Mouse (Mus musculus) right cerebral cortex, postnatal 10 days (tissue): ENCODE measurements around the gene Acad12.
"Not testable (repeated sequence)": the region's sequence is repeated elsewhere in the genome, so short reads cannot be mapped to it uniquely, and the experiment has no call there.

Source experiments
- DNase-seq, 2 experiments: peaks; one replicate each; pipeline ENCODE4 v3.0.0; 2021; ENCODE audit warnings: low spot score in 2 of 2

Acad12 gene

DNA sequence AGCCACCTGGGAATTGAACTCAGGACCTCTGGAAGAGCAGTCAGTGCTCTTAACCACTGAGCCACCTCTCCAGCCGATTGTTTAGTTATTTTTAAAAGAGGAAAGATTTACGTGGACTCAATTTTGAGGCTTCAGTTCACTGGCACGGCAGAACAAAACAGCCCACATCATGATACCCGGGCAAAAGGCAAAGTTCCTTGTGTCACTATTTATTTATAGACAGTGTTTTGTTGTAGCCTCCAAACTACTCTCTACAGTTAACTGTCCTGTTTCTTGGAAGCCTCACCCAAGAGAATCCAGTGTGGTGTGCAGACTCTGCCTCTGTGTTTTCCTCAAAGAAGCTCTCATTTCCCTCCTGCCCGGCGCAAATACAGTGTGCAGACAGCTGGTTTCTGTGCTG lies 6.7 kb downstream of the Acad12 start:
- DNase-seq: no peak

DNA sequence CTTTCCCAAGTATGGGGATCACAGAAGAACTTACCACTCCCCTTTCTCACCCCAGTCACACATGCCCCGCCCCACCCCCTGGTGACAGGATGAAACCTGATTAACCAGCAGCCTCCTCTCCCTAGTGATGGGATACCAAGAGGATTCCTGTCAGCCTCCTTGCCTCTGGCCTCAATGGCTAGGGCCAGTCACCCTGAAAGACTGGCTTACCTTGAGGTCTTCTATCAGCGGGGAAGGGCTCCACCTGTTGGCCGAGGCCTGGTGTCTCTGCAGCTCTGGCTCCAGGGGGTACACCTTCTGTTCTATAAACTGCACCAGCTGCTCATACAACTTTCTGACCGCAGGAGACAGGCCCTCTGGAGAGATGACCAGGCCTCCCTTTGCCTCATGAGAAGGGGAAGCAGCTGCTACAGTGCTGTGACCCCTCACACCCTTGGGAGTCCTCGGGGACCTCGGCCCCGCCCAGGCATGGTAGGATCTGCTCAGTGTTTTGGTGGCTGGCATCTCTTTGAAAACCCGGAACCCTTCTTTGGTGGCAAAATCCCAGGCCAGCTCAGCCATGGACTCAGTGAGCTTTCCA lies 9.1 kb downstream of the Acad12 start:
- not testable (repeated sequence) for DNase-seq

DNA sequence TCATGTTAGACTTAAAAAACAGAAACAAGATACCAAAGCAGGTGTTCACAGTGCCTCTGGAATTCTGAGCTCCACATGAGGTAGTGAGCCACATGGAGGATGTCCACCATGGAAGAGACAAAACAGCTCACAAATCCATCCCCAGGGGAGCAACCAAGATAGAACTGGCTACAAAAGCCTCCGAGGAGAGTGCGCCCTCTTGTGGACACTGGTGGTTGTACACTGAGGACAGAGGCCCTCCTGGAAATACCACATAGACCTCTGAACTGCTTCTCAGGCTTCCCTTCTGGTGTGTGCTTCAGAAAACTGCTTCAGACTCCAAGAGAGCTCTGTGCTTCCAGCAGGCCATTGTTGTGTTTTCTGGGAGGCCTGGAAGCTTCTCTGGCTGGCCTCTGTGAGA lies 12.6 kb downstream of the Acad12 start:
- peak; percentile 54 to 74 for DNase-seq

DNA sequence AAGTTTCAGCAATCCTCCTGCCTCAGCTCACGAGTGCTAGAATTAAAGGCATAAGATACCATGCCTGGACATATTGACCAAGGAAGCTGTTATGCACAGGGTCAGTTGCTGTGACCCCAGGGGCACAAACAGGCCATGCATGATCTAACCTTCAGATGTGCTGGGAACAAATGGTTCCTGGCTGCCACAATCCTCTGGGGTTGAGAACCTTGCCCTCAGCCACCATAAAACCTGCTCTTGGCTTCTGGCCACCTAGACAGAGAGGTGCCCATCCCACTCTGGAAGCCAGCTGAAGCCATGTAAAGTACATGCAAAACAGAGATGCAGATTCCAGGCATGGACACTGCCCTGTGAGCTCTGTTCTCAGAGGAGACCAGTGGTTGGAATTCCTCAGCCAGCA lies 14.9 kb downstream of the Acad12 start:
- DNase-seq: not testable (repeated sequence)

DNA sequence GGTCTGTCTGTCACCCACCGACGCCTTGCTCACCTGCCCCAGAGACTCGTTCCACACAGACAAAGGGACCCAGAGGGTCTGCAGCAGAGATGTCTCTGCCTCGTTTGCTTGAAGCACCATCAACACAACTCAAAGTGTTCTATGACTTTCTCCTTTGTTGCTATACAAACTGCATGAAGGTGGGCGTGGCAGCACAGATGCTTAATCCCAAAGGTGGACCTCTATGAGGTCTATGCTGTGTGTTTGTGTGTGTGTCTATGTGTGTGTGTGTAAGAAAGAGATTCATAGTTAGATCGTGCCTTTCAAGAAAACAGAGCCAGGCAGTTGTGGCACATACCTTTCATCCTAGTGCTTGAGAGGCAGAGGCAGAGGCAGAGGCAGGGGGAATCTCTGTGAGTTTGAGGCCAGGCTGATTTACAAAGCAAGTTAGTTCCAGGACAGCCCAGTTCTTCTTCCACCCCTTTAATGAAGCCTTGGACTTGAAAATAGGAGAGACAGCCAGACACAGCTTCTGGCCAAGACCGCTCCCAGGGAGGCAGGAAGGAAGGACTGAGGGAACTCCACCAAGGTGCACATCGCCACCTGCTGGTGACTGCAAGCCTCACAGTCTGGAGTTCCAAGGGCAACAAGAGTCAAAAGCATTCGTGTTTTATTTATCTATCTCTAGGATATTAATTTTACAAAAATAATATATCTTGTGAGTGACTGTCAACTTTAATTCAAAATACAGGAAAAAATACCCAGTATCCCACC lies 17.0 kb downstream of the Acad12 start:
- DNase-seq: peak; percentile 84 to 90

DNA sequence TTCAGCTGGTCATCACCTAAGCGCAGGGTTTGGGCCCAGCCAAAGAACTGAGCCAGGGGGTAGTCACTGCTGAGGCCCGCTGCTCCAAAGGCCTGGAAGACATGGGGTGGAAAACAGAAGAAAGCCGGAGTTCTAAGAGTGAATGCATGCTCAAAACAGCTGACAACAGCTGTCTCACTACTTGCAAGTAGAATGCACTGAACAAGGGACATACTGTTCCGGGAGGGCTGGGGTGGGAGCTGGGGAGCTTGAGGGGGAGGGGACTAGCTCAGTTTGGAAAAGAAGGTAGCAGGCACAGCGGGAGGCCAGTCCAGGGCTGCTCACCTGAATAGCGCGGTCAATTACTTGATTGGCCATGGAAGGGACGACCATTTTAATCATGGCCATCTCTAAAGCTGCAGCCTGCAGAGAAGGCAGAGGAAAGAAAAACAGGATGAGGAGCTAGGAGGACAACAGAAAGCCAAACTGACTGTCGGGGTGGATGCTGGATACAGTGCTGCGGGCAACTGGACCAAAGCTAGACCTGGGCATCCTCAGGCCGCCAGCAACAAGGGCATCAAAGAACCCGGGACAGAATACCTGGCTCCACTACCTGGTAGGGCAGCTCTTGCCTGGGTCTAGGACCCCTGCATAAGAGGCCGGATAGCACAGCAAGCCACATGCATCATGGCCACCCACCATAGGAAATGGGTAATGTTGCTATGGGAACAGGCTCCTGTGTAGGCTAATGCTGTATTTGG lies 19.7 kb downstream of the Acad12 start:
- DNase-seq: no peak

DNA sequence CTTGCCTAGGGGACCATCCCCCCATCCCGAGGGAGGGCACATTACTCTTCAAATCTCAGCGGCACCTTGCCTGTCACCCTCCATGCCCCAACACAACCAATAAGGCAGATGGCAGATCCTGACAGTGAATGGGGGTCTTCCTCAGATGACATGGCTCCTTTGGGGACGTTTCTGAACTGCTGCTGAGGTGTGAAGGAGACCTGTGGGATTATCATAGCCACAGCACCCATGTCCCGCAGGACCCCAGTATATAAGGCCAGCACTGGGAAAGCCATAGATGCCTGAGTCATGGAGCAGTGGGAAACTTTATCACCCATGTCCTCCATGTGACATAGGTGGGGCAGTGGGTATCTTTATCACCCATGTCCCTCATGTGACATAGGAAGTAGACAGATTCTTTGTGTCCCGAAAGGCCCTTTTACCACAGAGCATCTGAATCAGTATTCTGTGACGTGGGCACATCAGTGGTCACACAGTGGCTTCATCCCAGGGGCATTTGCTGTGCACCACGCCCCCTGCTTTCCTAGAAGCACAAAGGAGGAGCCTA lies 20.7 kb downstream of the Acad12 start:
- no peak for DNase-seq

DNA sequence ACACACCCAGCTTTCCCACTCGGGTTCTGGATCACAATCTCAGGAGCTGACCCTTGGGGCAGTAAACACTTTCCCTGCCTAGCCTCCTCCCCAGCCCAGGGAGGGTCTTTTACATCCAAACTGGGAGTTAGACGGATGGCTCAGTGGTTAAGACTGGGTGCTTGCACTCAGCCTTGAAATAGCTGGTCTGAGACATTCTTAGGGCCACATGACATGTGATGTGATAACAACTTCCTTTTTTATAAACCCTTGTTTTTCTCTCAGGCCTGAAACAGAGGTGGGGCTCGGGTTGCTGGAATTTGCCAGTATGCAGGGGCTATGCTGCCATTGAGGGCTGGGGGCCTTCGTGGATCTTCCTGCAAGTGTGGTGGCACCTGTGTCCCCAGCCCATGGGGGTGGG lies 21.4 kb downstream of the Acad12 start:
- DNase-seq: no peak

DNA sequence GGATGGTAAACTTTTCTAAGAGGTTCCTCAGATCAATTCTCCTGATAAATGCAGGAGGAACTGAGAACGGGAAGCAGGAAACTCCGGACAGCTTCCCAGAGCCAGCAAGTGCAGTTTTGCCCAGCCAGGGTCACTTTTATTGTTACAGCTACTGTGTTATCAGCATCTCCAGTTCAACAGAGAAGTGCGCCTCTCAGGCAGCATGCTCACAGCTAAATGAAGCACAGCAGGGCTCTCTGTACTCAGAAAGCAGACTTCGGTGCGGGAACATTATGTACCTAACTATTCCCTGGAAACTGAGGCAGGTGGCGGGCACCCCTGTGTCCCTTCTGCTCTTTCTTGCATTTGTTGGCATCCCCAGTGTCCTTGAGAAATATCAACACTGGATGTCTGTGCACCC lies 22.5 kb downstream of the Acad12 start:
- DNase-seq: no peak

DNA sequence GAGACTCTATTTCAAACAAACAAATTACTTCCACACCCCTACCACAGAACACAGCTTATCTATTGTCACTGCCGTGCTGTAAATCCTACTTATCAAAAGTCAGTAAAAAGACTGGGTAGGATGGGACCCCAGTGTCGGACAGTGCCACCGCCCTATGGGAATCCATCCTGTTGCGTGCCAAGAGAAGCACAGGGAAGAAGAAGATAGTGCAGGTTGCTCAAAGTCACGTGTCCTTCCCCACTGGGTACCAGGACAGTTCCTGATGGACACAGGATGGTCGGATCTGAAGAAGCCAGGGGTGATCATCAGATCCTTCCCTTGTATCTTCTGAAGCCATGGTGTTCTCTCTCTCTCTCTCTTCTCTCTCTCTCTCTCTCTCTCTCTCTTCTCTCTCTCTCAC lies 23.0 kb downstream of the Acad12 start:
- no peak for DNase-seq

DNA sequence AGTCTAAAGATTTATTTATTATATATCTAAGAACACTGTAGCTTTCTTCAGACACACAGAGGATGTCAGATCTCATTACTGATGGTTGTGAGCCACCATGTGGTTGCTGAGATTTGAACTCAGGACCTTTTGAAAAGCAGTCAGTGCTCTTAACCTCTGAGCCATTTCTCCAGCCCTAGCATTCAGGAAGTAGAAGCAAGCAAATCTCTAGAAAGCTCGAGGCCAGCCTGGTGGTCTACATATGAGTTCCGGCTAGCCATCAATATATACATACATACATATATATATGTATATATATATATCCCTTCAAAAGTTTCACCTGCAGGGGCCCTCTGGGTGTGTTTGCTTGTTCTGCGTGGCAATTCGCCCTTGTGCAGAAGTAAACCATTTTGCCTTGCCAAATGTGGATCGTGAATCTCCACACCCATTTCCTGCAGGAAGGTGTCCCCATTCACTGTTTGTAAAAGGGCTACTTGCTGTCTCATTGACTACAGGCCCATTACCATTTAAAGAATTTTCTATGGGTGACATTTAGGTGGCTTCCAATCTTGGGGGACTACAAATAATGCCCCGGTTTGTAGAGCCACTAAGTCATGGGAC lies 23.9 kb downstream of the Acad12 start:
- DNase-seq: no peak

DNA sequence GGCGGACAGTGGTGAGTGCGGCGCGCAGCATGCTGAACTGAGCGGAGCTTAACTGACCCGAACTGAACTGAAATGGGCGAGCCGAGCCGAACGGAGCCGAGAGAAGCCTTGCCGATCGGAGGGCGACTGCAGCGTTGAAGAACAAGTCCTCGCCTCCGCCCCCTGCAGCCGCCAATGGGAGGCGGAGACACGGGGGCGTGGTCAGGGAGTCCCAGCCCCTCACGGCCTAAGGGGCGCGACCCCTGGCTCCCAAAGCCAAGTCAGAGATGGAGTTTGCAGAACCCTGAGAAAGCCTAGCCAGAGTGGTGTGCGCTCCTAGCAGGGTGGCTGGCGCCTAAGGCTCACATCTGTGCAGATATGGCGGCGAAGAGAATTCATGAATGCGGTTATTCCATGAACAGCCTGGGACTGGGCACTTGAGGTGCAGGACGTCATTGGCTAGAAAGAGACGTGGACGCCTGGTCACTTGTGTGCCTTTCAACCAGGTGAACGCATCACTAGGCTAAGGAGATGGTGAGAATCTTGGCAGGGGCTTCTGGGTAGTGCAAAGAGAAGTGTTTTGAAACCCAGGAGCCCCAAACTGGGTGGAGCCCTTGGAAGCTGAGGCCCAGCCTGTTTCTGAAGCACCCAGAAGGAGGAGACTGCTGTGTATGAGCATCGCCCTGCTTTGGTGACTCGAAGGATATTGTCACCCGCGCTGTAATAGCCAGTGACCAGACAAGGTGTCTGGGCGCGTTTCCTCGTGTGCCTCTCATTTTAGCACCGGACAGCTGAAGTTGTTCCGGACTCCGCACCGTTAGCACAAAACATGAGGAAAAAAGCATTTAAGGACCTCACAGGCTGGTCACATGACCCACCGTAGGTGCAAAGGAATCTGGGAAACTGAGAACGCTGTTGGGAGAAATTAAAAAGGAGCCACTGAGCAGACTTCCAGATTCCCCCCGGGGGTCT lies 25.0 kb downstream of the Acad12 start, which contains the start of gene Aldh2:
Gene Aldh2, minus strand, starts transcription at position 374 of the 951 bp plus-strand sequence.
- peak; percentile 88 to 89 for DNase-seq

DNA sequence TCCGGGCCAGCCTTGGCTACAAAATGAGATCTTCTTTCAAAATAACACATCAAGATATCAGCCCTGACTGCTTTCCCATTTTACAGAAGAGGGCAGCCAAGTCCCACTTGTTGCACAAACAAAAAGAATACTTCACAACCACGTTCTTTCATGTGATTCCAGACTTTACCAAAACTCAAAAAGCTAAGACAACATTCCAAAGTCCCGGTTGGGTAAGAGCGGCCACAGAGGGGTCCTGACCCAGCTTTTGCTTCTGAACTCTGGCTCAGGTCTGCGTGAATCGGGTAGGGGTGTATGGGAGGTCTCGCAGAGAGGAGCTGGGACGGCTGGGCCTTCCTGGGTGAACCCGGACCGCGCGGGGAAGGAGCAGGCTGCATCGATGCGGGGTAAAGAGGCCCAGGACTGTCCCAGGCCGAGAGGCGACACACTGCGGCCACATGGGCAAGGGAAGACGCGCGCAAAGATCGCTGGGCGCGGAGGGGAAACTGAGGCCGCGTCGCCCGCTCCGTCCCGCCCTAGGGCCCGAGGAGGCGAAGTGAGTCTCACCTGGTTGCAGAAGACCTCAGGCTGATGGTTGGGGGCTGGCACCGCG lies 25.8 kb downstream of the Acad12 start:
- peak in 1 of 2 experiments; percentile 35 for DNase-seq

DNA sequence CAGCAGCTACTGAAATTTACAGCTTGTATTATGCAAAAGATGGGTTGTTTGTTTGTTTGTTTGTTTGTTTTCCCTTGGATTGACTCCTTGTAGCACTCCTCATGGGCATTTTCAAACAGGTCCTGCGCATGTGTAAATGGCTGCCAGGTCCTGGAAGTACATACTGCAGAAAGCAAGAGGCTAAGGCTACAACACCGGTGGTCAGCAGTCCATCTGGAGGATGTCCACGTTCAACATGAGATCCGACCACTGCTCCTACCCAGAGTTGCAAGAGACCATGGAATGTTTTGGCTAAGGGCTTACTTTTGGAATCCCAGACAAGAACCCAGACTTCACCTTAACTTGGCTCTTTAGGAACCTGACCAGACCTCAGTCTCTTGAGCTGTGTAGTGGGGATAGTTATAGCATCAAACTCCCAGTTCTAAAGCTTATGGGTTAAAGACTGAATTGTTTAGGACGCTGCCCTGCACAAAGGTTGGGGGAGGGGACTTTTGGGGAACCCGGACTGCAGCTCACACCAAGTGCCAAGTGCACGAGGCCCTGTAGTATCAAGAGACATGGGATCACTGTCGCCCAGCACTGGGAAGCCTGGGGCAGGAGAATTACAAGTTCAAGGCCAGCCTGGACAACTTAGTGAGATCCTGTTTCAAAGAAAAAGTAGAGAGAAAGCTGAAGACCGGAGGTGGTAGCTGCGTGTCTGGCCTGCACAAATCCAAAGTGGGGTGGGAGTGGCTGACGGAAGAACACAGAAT lies 26.5 kb downstream of the Acad12 start:
- no peak for DNase-seq

DNA sequence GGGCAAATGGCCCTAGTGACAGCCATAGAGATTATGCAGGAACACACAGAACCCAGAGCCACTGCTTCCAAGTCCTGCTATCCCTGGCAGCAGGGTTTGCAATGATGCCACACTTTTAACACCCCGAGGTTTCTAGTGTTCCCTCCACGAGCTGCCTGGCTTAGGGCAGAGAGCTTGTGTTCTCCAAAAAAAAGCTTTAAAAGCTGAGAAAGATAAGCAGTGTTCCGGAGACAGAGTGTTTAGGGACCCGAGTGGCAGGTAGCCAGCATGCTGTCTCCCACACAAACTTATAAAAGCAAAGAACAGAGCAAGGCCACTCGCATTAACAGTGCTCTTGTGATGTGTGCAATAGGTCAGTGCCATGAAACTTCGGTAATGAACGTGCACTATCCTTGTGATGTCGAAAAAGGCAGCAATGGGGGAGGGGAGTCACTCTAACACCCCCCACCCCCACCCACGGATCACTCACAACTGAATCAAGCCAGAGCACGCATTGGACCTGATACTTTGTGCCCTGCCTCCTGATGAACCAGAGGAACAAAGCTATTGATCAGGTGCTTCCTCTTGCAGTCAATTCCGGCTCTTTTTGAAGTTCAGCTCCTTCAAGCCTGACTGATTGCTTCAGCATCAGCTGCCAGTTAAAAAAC lies 27.2 kb downstream of the Acad12 start:
- DNase-seq: no peak

DNA sequence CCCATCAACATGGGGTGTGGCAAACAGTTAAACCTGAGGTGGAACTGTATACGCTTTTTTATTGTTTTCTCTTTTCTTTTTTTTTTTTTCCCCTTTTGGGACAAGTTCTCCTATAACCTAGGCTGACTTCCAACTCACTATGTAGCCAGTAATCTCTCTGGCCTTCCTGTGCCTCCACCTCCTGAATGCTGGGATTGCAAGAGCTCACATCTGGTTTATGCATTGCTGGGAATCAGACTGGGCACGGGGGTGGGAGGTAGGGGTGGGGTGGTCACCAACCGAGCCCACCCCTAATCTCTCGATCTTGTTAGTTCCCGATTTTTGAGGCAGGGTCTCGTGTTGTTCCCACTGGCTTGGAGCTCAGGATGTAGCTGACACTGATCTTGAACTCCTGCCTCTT lies 28.8 kb downstream of the Acad12 start:
- DNase-seq: no peak

DNA sequence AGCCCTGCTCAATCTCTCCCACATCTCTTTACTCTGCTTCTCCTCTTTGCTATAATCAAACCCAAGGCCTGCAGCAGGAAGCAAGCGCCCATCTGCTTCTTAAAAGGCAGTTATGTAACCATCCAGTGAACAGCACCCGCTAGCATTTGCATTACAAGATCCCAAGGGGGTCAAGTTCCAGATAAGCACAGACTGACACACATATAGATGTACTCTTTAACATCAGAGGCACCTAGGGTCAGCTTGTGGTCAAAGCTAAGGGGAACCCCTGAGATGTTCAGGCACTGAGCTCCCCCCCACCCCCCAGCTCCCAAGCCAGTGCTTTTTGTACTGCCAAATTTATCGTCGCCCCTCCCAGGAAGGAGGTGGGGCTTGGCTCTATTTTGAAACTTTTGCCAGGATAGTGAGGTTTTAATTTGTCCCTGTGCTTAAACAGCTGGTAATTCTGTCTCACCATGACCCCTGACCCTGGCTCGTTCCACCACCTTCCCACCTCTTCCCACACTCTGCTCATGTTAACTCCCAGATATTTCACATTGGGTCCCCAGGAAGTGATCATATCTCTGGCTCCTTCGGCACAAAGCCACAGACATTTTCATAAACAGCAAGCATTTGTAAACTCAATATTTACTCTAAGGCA lies 32.2 kb downstream of the Acad12 start:
- DNase-seq: peak; percentile 45 to 59

DNA sequence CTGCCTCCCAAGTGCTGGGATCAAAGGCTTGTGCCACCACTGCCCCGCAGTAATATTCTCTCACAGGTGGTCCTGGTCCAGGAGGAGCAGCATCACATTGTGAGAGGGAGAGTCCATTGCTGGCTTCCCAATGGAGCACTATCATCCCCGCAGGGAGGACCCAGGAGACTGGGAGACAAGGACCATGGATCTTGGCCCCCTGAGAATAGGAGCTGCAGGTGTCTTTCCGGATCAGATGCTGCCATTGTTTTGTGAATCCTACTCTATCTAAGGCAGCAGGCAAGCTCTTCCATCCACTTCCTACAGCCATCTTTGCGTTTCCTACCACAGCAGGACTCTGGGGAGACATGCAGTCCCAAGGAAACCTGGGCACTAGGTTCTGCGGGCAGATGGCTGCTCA lies 33.0 kb downstream of the Acad12 start:
- DNase-seq: peak in 1 of 2 experiments; percentile 48

DNA sequence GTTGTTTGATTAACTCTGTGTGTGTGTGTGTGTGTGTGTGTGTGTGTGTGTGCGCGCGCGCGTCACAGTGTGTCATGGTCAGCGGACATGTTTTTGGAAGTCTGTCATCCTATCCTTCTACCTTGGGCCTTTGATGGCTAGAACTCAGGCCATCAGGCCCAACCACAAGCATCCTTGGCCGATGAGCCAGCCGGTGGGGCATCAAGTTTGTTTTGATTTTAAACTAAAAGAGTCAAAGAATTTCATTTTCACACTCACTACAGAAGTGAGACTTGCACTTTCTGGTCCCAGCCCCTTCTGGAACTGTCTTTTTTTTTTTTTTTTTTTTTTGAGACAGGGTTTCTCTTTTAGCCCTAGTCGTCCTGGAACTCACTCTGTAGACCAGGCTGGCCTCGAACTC lies 33.7 kb downstream of the Acad12 start:
- no peak for DNase-seq
